ENCODE assay signal across 9 mouse cellular contexts in genomic region chr2:75883543-75883942, GRCm38 (mm10). TPM values are rescaled to one million over a fixed set of nuclear protein-coding genes. Genes with fewer than 3 reads are reported as not detected.
DNase-seq lines count a peak whose midpoint lies in the region; ATAC-seq and TF ChIP-seq lines count a peak whose summit lies in the region.
"Had no signal": no experiment of that assay in that cellular context is flagged by ENCODE, and none has a peak within 500 bp of the region (broad histone marks: within the 10 kb centered on the region; RNA-seq: fewer than 3 reads in every experiment).

No protein-coding gene starts in this region.

- no peak for ATAC-seq in forebrain, postnatal 0 days
- ATAC-seq in forebrain, embryonic 15.5 days (replicated peaks): no peak
- no peak for ATAC-seq in embryonic facial prominence, embryonic 11.5 days (replicated peaks; ENCODE audit: insufficient number of reproducible peaks, low FRiP score, low TSS enrichment, low read depth)

- no peak overlapping the region for H3K27ac ChIP-seq in forebrain, postnatal 0 days (ENCODE audit: low read depth, low read length)
- H3K27ac ChIP-seq in forebrain, embryonic 15.5 days (replicated peaks): no peak overlapping the region
- no peak overlapping the region for H3K27ac ChIP-seq in bone marrow, adult 2 months (ENCODE audit: control insufficient read depth, insufficient read depth, low read depth, low read length, poor library complexity)
- H3K27ac ChIP-seq in embryonic facial prominence, embryonic 11.5 days (replicated peaks; ENCODE audit: low read depth, low read length): no peak overlapping the region
- H3K27ac ChIP-seq: liver, embryonic 15.5 days had no signal

- TF ChIP-seq CTCF in forebrain, postnatal 0 days (IDR thresholded peaks at IDR 0.05; ENCODE audit: low read depth): peak; percentile 80
- peak; percentile 86 for TF ChIP-seq CTCF in bone marrow, adult 2 months (IDR thresholded peaks at IDR 0.05; ENCODE audit: control insufficient read depth, insufficient read depth, low read length)

- WGBS in forebrain, postnatal 0 days: 55% methylated on average over 1 of the region's 1 CpGs
- WGBS in forebrain, embryonic 15.5 days: 68% methylated on average over 1 of the region's 1 CpGs
- 75% methylated on average over 1 of the region's 1 CpGs for WGBS in bone marrow, adult 2 months
- WGBS in embryonic facial prominence, embryonic 11.5 days: 58% methylated on average over 1 of the region's 1 CpGs

- H3K9ac ChIP-seq in forebrain, postnatal 0 days: no peak overlapping the region
- H3K9ac ChIP-seq in forebrain, embryonic 15.5 days (replicated peaks): no peak overlapping the region
- no peak overlapping the region for H3K9ac ChIP-seq in embryonic facial prominence, embryonic 11.5 days (replicated peaks; ENCODE audit: low read length)
- H3K9ac ChIP-seq: liver, embryonic 15.5 days had no signal

- no peaks in the 10 kb centered on the region for H3K4me1 ChIP-seq in forebrain, postnatal 0 days (ENCODE audit: insufficient read depth)
- no peaks in the 10 kb centered on the region for H3K4me1 ChIP-seq in forebrain, embryonic 15.5 days
- H3K4me1 ChIP-seq in bone marrow, adult 2 months (ENCODE audit: control insufficient read depth, insufficient read depth, low read length): no peaks in the 10 kb centered on the region
- H3K4me1 ChIP-seq in embryonic facial prominence, embryonic 11.5 days (ENCODE audit: control insufficient read depth, insufficient read depth, low read length): no peaks in the 10 kb centered on the region
- H3K4me1 ChIP-seq: liver, embryonic 15.5 days had no signal

- H3K9me3 ChIP-seq in forebrain, postnatal 0 days (ENCODE audit: low read length): no peaks in the 10 kb centered on the region
- no peaks in the 10 kb centered on the region for H3K9me3 ChIP-seq in forebrain, embryonic 15.5 days
- H3K9me3 ChIP-seq in embryonic facial prominence, embryonic 11.5 days (replicated peaks; ENCODE audit: control insufficient read depth, low read length): no peaks in the 10 kb centered on the region
- H3K9me3 ChIP-seq: liver, embryonic 15.5 days had no signal

- no peak overlapping the region for H3K4me3 ChIP-seq in forebrain, postnatal 0 days (ENCODE audit: low read depth, low read length)
- H3K4me3 ChIP-seq in forebrain, embryonic 15.5 days: no peak overlapping the region
- no peak overlapping the region for H3K4me3 ChIP-seq in bone marrow, adult 2 months (replicated peaks; ENCODE audit: control insufficient read depth, low read depth, low read length)
- H3K4me3 ChIP-seq in embryonic facial prominence, embryonic 11.5 days (ENCODE audit: low read depth, low read length): no peak overlapping the region
- H3K4me3 ChIP-seq: liver, embryonic 15.5 days had no signal

- no peaks in the 10 kb centered on the region; the same call in 1 of the 2 replicates for H3K36me3 ChIP-seq in forebrain, postnatal 0 days (ENCODE audit: insufficient read depth)
- 0 out of 2 replicates have a peak, but pooled peaks cover 6% of the 10 kb centered on the region for H3K36me3 ChIP-seq in forebrain, embryonic 15.5 days
- no peaks in the 10 kb centered on the region for H3K36me3 ChIP-seq in embryonic facial prominence, embryonic 11.5 days (replicated peaks; ENCODE audit: control insufficient read depth, insufficient read depth, low read depth, low read length)

- DNase-seq in forebrain, postnatal 0 days: peak; percentile 61
- DNase-seq in CD4-positive, CD25-positive, alpha-beta regulatory T cell, adult 2 months (ENCODE audit: low read depth, low spot score): peak; percentile 88
- DNase-seq in embryonic facial prominence, embryonic 11.5 days (ENCODE audit: low spot score): peak; percentile 83
- DNase-seq in kidney, postnatal 36 days: peak; percentile 46 to 77
- DNase-seq in lung, postnatal 10 days: peak; percentile 82
- DNase-seq in spleen, adult 12 weeks (ENCODE audit: low spot score): peak; percentile 28

- no peaks in the 10 kb centered on the region for H3K27me3 ChIP-seq in forebrain, postnatal 0 days (ENCODE audit: insufficient read depth, low read length)
- no peaks in the 10 kb centered on the region for H3K27me3 ChIP-seq in forebrain, embryonic 15.5 days
- H3K27me3 ChIP-seq in embryonic facial prominence, embryonic 11.5 days (ENCODE audit: control insufficient read depth, insufficient read depth, low read length): no peaks in the 10 kb centered on the region
- H3K27me3 ChIP-seq: liver, embryonic 15.5 days had no signal

- H3K4me2 ChIP-seq in forebrain, postnatal 0 days (ENCODE audit: low read depth): no peak overlapping the region
- H3K4me2 ChIP-seq in forebrain, embryonic 15.5 days (replicated peaks): no peak overlapping the region
- H3K4me2 ChIP-seq in embryonic facial prominence, embryonic 11.5 days (ENCODE audit: low read depth, low read length): no peak overlapping the region
- H3K4me2 ChIP-seq: liver, embryonic 15.5 days had no signal

- no peak for TF ChIP-seq POLR2A in bone marrow, adult 2 months (IDR thresholded peaks at IDR 0.05; ENCODE audit: borderline replicate concordance, control insufficient read depth, low read depth, low read length)

RNA-seq across cellular contexts. Expression of gene Agps, which starts 51.6 kb away (rescaled TPM):
- total RNA-seq in forebrain, postnatal 0 days (2014; rRNA removed): 37.9 and 43.6 TPM in 2 replicates
- 6.4 and 12.6 TPM in 2 replicates for polyA plus RNA-seq in forebrain, postnatal 0 days (2015; fragmentation: Nextera tagmentation; extraction: Ambion mirVana)
- 25.2 and 25.8 TPM in 2 replicates for polyA plus RNA-seq in forebrain, embryonic 15.5 days (2015; fragmentation: Nextera tagmentation; extraction: Ambion mirVana)
- 12.9 and 14.3 TPM in 2 replicates for polyA plus RNA-seq in bone marrow, adult 2 months (2011; ENCODE audit: insufficient read depth, insufficient read length, low replicate concordance, missing spikeins)
- polyA plus RNA-seq in embryonic facial prominence, embryonic 11.5 days (2014; fragmentation: Nextera tagmentation; extraction: Ambion mirVana): 44.2 and 45.3 TPM in 2 replicates

RNA-seq across cellular contexts. Expression of gene Ttc30b, which starts 54.8 kb away (rescaled TPM):
- 27.2 and 27.4 TPM in 2 replicates for total RNA-seq in forebrain, postnatal 0 days (2014; rRNA removed)
- 17.8 and 20.6 TPM in 2 replicates for polyA plus RNA-seq in forebrain, postnatal 0 days (2015; fragmentation: Nextera tagmentation; extraction: Ambion mirVana)
- 15.3 and 19.3 TPM in 2 replicates for polyA plus RNA-seq in forebrain, embryonic 15.5 days (2015; fragmentation: Nextera tagmentation; extraction: Ambion mirVana)
- 1.1 and 1.4 TPM in 2 replicates for polyA plus RNA-seq in bone marrow, adult 2 months (2011; ENCODE audit: insufficient read depth, insufficient read length, low replicate concordance, missing spikeins)
- 8.0 and 9.0 TPM in 2 replicates for polyA plus RNA-seq in embryonic facial prominence, embryonic 11.5 days (2014; fragmentation: Nextera tagmentation; extraction: Ambion mirVana)

Comparison
In these comparisons a context has a peak if more than half of its experiments do, and no peak if none do; other contexts are left out.
1. DNase-seq: peak in every context shown above with its lines; median percentile 88 in CD4-positive, CD25-positive, alpha-beta regulatory T cell, adult 2 months; 83 in embryonic facial prominence, embryonic 11.5 days; 82 in lung, postnatal 10 days; 62 in kidney, postnatal 36 days; 61 in forebrain, postnatal 0 days; 28 in spleen, adult 12 weeks.